Mouse (Mus musculus) C2C12 (cell line): ENCODE data around the gene Tlk1.

Experiments used
- CEBPB ChIP-seq: IDR thresholded peaks from one replicate; pipeline ENCODE4 v1.6.1; 2011; ENCODE audit warnings: low read depth, mild to moderate bottlenecking, control low read depth, moderate library complexity
- CTCF ChIP-seq: IDR thresholded peaks from one replicate; pipeline ENCODE4 v1.5.1; 2011; ENCODE audit not compliant: control insufficient read depth, insufficient read depth, insufficient read length
- FOSL1 ChIP-seq: IDR thresholded peaks from one replicate; pipeline ENCODE4 v1.8.0; 2011; ENCODE audit warnings: mild to moderate bottlenecking, low read length; ENCODE audit not compliant: poor library complexity, insufficient read depth, severe bottlenecking
- MAX ChIP-seq: IDR thresholded peaks from one replicate; pipeline ENCODE4 v1.6.1; 2011; ENCODE audit warnings: mild to moderate bottlenecking, control low read depth
- MYOG ChIP-seq: IDR thresholded peaks from one replicate; pipeline ENCODE4 v1.6.1; 2011; ENCODE audit not compliant: control insufficient read depth, insufficient read length; ENCODE audit errors: extremely low read depth

GRCm38 (mm10) chr2:70663764-70664163 lies 161.8 kb downstream of the Tlk1 start:
- TF ChIP-seq CTCF (no peak), CEBPB (no peak), MYOG (no peak), MAX (no peak), FOSL1 (no peak)
